Mouse (Mus musculus): ENCODE results near the gene Madd.
"Not testable (repeated sequence)": the region's sequence is repeated elsewhere in the genome, so short reads cannot be mapped to it uniquely, and the experiment has no call there.

The Madd gene

GRCm38 (mm10) chr2:91125101-91125500 is 58.5 kb downstream of the Madd start:
- DNase-seq (ENCODE audit: low read depth in 2 of 2, low spot score in 2 of 2): no peak

GRCm38 (mm10) chr2:91123521-91123920 is 60.1 kb downstream of the Madd start:
- no peak for DNase-seq (ENCODE audit: low read depth in 2 of 2, low spot score in 2 of 2)

GRCm38 (mm10) chr2:91121497-91121896 is 62.1 kb downstream of the Madd start:
- DNase-seq (ENCODE audit: low read depth in 2 of 2, low spot score in 2 of 2): no peak

GRCm38 (mm10) chr2:91121011-91121410 is 62.6 kb downstream of the Madd start:
- no peak for DNase-seq (ENCODE audit: low read depth in 2 of 2, low spot score in 2 of 2)

- no peak for DNase-seq (ENCODE audit: low read depth in 2 of 2, low spot score in 2 of 2)
Observed at GRCm38 (mm10) chr2:91120261-91120671, 63.4 kb downstream of the Madd start.

- DNase-seq (ENCODE audit: low read depth in 2 of 2, low spot score in 2 of 2): no peak
Observed at GRCm38 (mm10) chr2:91119551-91119950, 64.1 kb downstream of the Madd start.

- DNase-seq (ENCODE audit: low read depth in 2 of 2, low spot score in 2 of 2): no peak
Observed at GRCm38 (mm10) chr2:91119061-91119460, 64.6 kb downstream of the Madd start.

- DNase-seq (ENCODE audit: low read depth in 2 of 2, low spot score in 2 of 2): no peak
Observed at GRCm38 (mm10) chr2:91118647-91119046, 65.0 kb downstream of the Madd start.

- DNase-seq (ENCODE audit: low read depth in 2 of 2, low spot score in 2 of 2): no peak
Observed at GRCm38 (mm10) chr2:91117585-91118275, 65.9 kb downstream of the Madd start, which contains the start of gene Mybpc3. TSS of gene Mybpc3 (plus strand) at chr2:91118144.

- no peak for DNase-seq (ENCODE audit: low read depth in 2 of 2, low spot score in 2 of 2)
Observed at GRCm38 (mm10) chr2:91116842-91117241, 66.8 kb downstream of the Madd start.

GRCm38 (mm10) chr2:91115578-91115970 is 68.1 kb downstream of the Madd start:
- DNase-seq (ENCODE audit: low read depth in 2 of 2, low spot score in 2 of 2): no peak

GRCm38 (mm10) chr2:91114781-91115577 is 68.7 kb downstream of the Madd start:
- peak; percentile 25 to 27 for DNase-seq (ENCODE audit: low read depth in 2 of 2, low spot score in 2 of 2)

GRCm38 (mm10) chr2:91113852-91114251 is 69.8 kb downstream of the Madd start:
- no peak for DNase-seq (ENCODE audit: low read depth in 2 of 2, low spot score in 2 of 2)

- DNase-seq (ENCODE audit: low read depth in 2 of 2, low spot score in 2 of 2): no peak
Observed at GRCm38 (mm10) chr2:91113334-91113733, 70.3 kb downstream of the Madd start.

- DNase-seq (ENCODE audit: low read depth in 2 of 2, low spot score in 2 of 2): no peak
Observed at GRCm38 (mm10) chr2:91112491-91112890, 71.1 kb downstream of the Madd start.

- DNase-seq (ENCODE audit: low read depth in 2 of 2, low spot score in 2 of 2): not testable (repeated sequence)
Observed at GRCm38 (mm10) chr2:91111832-91112231, 71.8 kb downstream of the Madd start.

- no peak for DNase-seq (ENCODE audit: low read depth in 2 of 2, low spot score in 2 of 2)
Observed at GRCm38 (mm10) chr2:91110429-91110828, 73.2 kb downstream of the Madd start.

- no peak for DNase-seq (ENCODE audit: low read depth in 2 of 2, low spot score in 2 of 2)
Observed at GRCm38 (mm10) chr2:91109807-91110385, 73.7 kb downstream of the Madd start.

GRCm38 (mm10) chr2:91109241-91109640 is 74.4 kb downstream of the Madd start:
- no peak for DNase-seq (ENCODE audit: low read depth in 2 of 2, low spot score in 2 of 2)

GRCm38 (mm10) chr2:91108156-91108555 is 75.5 kb downstream of the Madd start:
- no peak for DNase-seq (ENCODE audit: low read depth in 2 of 2, low spot score in 2 of 2)

GRCm38 (mm10) chr2:91101124-91101740 is 82.4 kb downstream of the Madd start:
- DNase-seq (ENCODE audit: low read depth in 2 of 2, low spot score in 2 of 2): peak; percentile 86 to 91

- no peak for DNase-seq (ENCODE audit: low read depth in 2 of 2, low spot score in 2 of 2)
Observed at GRCm38 (mm10) chr2:91098156-91098555, 85.5 kb downstream of the Madd start.

All from CD8-positive naive resting alpha-beta T cell, adult 2 months (primary cell).